Mouse (Mus musculus) cortical plate, adult 2 months (tissue): Measurements from ENCODE around the gene Hivep2. TPM values are rescaled to one million over a fixed set of nuclear protein-coding genes. Genes with fewer than 3 reads are reported as not detected.

Experiments used
- H3K27ac ChIP-seq: fragments of 200-500 bp; 2 replicates; pipeline ENCODE4 v1.5.1; 2012; ENCODE audit warnings: low read length, control low read depth, inconsistent platforms; ENCODE audit not compliant: insufficient read depth
- H3K4me1 ChIP-seq: fragments of 200-500 bp; 2 replicates; pipeline ENCODE4 v1.6.1; 2011; ENCODE audit warnings: low read length; ENCODE audit not compliant: control insufficient read depth, insufficient read depth
- H3K4me3 ChIP-seq: fragments of 200-500 bp; 2 replicates; pipeline ENCODE4 v1.5.1; 2011; ENCODE audit warnings: mild to moderate bottlenecking, low read length, control low read depth; ENCODE audit not compliant: insufficient read depth
- CTCF ChIP-seq: fragments of 200-500 bp; IDR thresholded peaks from 2 replicates; pipeline ENCODE4 v1.5.1; 2011; ENCODE audit warnings: mild to moderate bottlenecking, control low read depth, low read length; ENCODE audit not compliant: insufficient read depth; ENCODE audit errors: extremely low read depth
- POLR2A ChIP-seq: fragments of 200-500 bp; IDR thresholded peaks from 2 replicates; pipeline ENCODE4 v1.6.1; 2011; ENCODE audit warnings: mild to moderate bottlenecking, low read length, control low read depth; ENCODE audit not compliant: insufficient read depth; ENCODE audit errors: extremely low read depth
- polyA plus RNA-seq: library from polyadenylated mRNA; depleted of rRNA; stranded (reverse); fragments of >200 nt; gene quantifications from 2 replicates; pipeline ENCODE4 v1.2.3, GENCODE M21; 2012

Gene Hivep2
- polyA plus RNA-seq, 1 experiment, result 101 TPM

DNA sequence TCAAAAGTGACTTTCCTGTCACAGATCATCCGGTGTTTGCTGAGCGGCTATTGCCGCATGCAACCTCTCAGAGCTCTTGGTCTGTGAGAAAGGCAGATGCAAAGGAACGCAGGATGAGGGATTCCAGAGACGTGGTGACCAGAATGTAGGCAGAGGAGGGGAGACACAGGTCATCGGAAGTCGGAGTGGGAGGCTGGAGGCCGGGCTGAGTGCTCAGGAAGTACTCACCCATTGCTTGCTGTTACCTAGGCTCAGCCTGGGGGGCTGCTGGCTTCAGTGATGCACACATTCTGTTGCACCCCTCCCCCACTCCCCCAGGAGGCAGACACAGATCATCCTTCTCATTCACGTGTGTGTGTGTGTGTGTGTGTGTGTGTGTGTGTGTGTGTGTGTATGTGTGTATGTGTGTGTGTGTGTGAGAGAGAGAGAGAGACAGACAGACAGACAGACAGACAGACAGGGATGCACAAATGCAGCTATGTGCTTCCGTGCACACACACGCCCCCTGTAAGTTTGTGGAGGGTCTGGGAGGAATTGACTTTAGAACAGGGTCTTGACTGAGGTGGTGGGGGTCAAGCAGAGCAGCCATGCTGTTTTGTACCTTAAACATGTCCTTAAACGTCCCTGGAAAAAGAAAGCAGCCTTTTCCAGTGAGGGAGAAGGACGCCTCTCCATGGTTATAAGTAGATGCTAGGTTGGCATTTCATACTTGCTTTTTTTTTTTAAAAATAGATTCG, 78.3 kb downstream of the Hivep2 start:
- Histone ChIP-seq H3K4me3 (no peak overlapping the region), H3K4me1 (peaks cover 35% of the 10 kb centered on the region), H3K27ac (peak overlapping the region; percentile 38; the same call in 1 of the 2 replicates)
- no peak for TF ChIP-seq POLR2A
- no peak for TF ChIP-seq CTCF

DNA sequence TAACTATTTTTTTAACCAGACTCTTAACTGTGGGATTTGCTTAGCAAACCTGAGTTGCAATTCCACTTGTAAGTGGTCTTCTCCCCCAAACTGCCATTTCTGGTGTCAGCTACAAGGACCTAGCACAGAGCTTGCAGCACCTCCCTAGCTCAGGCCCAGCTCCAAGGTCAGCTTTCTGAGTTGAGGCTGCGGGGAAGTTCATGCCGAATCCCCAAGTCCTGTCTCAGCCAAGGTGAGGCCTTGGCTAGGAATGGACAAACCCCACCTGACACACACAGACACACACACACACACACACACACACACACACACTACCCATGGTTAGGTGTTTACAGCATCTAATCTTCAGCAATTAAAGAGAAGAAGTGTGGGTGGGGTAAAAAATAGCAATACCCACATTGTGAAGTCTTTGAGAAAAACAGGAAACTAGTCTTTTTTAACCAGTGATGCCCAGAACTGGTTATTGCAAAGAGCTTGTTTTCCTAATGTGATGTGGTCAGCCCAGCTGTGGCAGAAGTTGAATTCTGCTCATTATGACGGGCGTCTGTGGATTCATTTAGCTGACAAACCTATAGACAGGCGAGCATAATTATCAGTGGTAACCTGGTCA, 79.0 kb downstream of the Hivep2 start:
- TF ChIP-seq CTCF (no peak), POLR2A (no peak)
- Histone ChIP-seq H3K27ac (peak overlapping the region; percentile 27), H3K4me1 (peaks cover 35% of the 10 kb centered on the region), H3K4me3 (no peak overlapping the region)

DNA sequence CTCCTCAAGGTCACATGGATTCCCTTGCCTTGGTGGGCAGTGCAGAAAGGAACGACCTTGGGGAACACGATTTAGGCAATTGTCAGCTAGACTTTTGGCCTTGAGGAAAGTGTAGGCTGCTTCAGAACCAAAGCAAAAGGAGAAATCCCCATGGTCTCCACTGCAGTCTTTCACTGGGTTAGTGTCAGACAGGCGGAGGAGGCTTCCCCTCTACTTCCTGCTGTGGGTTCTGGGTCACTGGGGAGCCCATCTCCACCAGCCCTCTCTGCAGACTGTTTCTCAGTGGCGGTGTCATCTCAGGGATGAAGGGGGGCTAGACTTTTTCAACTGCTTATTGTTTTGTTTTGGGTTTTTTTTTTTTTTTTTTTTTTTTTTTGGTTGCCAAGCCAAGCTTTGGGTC, 79.9 kb downstream of the Hivep2 start:
- Histone ChIP-seq H3K4me3 (no peak overlapping the region), H3K4me1 (peaks cover 35% of the 10 kb centered on the region), H3K27ac (peak overlapping the region; percentile 56; the same call in 1 of the 2 replicates)
- no peak for TF ChIP-seq POLR2A

DNA sequence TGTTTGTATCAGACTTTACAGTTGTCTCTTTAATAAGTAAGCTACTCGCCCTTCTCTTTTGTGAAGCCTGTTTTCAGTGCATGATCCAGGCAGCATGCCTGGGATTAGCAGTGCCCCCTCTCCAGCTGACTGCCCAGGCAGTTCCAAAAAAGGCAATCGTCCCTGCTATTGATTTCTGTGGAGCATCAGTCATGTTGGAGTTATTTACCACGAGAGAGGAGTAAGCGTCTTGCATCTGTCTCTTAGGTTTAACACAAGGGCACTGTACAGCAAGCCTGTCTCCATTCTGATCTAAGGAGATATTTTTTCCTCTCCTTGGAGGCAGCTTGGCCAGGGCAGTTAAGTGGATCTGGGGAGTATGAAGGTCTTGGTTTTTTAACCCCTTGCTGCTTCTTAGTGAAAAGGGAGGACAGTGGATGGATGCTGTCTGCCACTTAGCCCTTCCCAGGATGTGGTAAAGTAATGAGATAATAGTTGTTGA, 80.3 kb downstream of the Hivep2 start:
- Histone ChIP-seq H3K4me1 (peaks cover 35% of the 10 kb centered on the region), H3K4me3 (no peak overlapping the region), H3K27ac (peak overlapping the region; percentile 56; the same call in 1 of the 2 replicates)
- no peak for TF ChIP-seq POLR2A
- TF ChIP-seq CTCF, result no peak

DNA sequence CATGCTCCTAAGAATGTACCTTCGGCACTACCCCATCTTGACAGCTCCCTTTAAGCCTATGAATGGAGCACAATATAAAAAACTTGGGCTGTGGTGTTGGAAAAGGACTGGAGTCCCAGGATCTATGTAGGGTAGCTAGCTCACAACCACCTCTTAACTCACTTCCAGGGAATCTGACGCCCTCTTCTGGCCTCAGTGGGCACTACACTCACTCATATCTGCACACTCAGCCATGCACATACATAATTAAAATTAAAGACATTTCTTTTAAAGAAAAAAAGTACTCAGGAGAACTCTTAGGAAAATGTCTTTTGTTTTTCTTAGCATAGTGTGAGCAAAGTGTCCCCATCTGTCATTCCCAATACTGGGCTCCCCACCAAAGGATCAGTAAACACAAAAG, 81.1 kb downstream of the Hivep2 start:
- no peak overlapping the region for H3K27ac ChIP-seq
- TF ChIP-seq POLR2A (no peak), CTCF (peak; percentile 42)
- no peak overlapping the region for H3K4me3 ChIP-seq
- peaks cover 34% of the 10 kb centered on the region for H3K4me1 ChIP-seq

DNA sequence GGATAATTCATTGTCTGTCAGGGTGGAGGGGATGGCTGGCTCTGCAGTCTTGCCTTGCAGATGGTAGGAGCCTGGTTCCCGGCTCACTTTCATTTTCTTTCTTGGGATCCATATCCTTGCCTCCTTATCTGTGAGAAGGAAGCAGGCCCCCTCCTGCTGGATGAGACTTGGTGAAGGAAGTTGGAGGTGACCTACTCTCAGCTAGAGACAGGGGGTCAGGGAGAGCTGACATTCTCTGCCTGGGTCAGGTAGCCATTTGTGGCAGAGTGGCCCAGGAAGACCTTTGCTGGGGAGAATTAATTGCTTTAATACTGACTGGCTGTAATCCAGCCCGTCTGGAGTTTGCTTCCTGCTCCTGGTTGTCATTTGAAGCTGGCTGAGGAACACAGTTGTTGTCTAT, 81.8 kb downstream of the Hivep2 start:
- no peak for TF ChIP-seq POLR2A
- TF ChIP-seq CTCF, result no peak
- H3K4me3 ChIP-seq, result no peak overlapping the region
- H3K27ac ChIP-seq, result peak overlapping the region; percentile 68; the same call in 1 of the 2 replicates
- peaks cover 32% of the 10 kb centered on the region for H3K4me1 ChIP-seq

DNA sequence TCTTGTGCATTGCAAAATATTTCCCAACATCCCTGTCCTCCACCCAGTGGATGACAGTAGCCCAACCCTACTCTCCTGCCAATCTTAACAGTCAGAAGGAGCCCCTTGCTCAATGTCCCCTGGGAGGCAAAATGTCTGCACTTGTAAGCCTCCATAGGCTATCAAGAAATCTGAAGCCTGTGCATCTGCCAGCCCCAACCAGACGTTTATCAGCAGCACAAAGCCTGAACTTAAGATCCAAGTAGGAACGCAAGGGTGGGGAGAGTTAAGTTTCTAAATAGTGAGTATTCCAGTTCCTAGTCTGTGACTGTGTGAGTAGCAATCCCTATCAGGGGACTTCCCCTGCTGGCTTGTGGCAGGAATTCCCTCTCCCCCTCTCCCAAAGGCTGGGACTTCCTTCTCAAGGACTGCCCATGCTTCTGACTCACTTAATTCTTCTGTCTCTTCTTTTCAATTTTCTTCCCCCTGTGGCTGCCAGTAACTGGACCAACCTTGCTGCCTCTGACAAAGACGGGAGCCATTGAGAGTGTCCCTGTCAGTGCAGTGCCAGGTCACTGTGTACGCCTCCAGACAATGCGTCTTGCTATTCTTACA, 82.5 kb downstream of the Hivep2 start:
- H3K4me1 ChIP-seq, result peaks cover 29% of the 10 kb centered on the region
- no peak overlapping the region for H3K4me3 ChIP-seq
- H3K27ac ChIP-seq, result peak overlapping the region; percentile 68; the same call in 1 of the 2 replicates
- TF ChIP-seq CTCF (no peak), POLR2A (no peak)

DNA sequence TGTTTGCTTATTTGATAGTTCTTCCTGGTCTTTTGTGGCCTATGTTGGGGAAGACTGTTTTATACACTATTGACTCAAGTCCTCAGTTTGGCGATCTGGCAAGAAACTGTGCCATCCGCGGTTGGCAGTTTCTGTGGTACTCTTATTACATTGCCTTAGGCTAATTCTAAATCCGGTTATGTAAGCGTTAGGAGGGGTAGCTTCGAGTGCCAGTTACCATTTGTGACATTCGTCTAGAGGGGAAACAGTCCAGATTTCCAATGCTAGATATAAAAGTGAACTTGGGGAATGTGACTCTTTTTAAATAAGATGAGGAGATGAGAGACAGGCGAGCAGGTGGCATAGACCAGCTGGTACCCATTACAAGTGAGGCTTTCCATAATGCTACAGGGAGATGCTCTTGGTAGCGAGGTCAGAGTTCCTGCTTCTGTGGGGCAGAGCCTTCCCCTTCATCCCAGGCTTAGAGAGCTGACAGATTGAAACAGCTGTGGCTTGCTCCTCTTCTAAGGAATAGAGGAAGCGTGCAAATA, 83.1 kb downstream of the Hivep2 start:
- no peak overlapping the region for H3K4me3 ChIP-seq

DNA sequence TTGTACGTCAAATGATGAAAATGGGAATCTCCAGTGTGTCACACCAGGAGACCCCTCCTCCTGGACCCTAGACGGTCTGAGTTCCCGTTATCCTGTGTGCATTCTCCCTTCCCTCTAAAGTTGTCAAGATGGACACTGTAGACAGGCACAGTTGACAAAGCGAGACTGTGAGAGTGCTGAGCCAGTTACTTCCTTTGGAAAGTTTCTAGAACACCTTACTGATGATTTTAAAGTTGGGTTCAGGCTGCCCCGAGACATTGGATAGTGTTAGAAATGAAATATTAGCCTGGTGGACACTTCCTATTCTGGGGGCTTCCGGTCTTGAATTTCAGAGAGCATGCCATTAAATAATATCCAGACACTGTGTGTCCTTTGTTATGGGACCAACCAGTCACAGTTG, 83.8 kb downstream of the Hivep2 start:
- Histone ChIP-seq H3K4me3 (no peak overlapping the region), H3K4me1 (peaks cover 27% of the 10 kb centered on the region), H3K27ac (no peak overlapping the region)
- no peak for TF ChIP-seq POLR2A
- no peak for TF ChIP-seq CTCF

More for the DNA sequence above, 83.1 kb downstream of the Hivep2 start:
- Histone ChIP-seq H3K4me1 (peaks cover 28% of the 10 kb centered on the region), H3K27ac (peak overlapping the region; percentile 68; the same call in 1 of the 2 replicates)
- no peak for TF ChIP-seq CTCF
- TF ChIP-seq POLR2A, result no peak

DNA sequence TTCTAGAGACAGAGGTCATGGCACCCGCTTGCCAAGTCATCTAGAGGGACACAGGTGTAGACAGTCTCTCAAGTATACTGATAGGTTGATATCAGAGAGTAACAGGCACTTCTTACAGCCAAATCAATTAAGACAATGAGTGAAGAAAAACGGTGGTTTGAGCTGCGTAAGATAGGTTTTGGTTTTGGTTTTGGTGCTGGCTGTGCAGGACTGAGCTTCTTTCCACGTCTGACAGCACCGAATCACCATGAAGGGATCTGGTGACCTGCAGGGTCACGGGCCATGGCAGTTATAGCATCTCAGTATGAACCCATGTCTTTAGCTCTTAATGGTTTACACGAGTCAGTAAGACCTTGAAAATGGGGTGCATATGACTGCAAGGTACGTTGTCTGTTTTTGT, 84.7 kb downstream of the Hivep2 start:
- Histone ChIP-seq H3K27ac (no peak overlapping the region), H3K4me3 (no peak overlapping the region), H3K4me1 (peaks cover 23% of the 10 kb centered on the region)
- TF ChIP-seq CTCF (no peak), POLR2A (no peak)
